Mouse (Mus musculus) liver, embryonic 16.5 days (tissue): ENCODE data around the gene Tubb4a. TPM values are rescaled to one million over a fixed set of nuclear protein-coding genes. Genes with fewer than 3 reads are reported as not detected.

ENCODE experiments used
- polyA plus RNA-seq: library from polyadenylated mRNA; unstranded; fragments of >200 nt; fragmentation: Nextera tagmentation; extraction: Ambion mirVana; gene quantifications from 2 replicates; pipeline ENCODE4 v1.2.1, GENCODE M21; 2015

Gene Tubb4a
- polyA plus RNA-seq, 1 experiment from 2014 or later: 0.60 TPM

Other genes with a start within 250 kb of the Tubb4a start
- not detected in 2 replicates for gene Acsbg2, start 213.3 kb downstream of the Tubb4a start, polyA plus RNA-seq
- 0.02 and 0.05 TPM in 2 replicates for gene 1700061G19Rik, start 212.3 kb downstream of the Tubb4a start, polyA plus RNA-seq
- 6.2 and 7.6 TPM in 2 replicates for gene Mllt1, start 152.4 kb downstream of the Tubb4a start, polyA plus RNA-seq
- not detected in 2 replicates for gene Acer1, start 105.7 kb downstream of the Tubb4a start, polyA plus RNA-seq
- gene Clpp, start 97.5 kb downstream of the Tubb4a start, polyA plus RNA-seq: 62.4 and 62.7 TPM in 2 replicates
- gene Alkbh7, start 90.4 kb downstream of the Tubb4a start, polyA plus RNA-seq: 15.9 and 19.6 TPM in 2 replicates
- gene Pspn, start 87.8 kb downstream of the Tubb4a start, polyA plus RNA-seq: not detected in 2 replicates
- gene Gtf2f1, start 76.5 kb downstream of the Tubb4a start, polyA plus RNA-seq: 45.4 and 47.0 TPM in 2 replicates
- 0.13 and 0.21 TPM in 2 replicates for gene Gm17949, start 76.3 kb downstream of the Tubb4a start, polyA plus RNA-seq
- gene Khsrp, start 56.3 kb downstream of the Tubb4a start, polyA plus RNA-seq: 9.6 and 11.1 TPM in 2 replicates
- not detected in 2 replicates for gene Slc25a41, start 46.1 kb downstream of the Tubb4a start, polyA plus RNA-seq
- gene Crb3, start 28.7 kb downstream of the Tubb4a start, polyA plus RNA-seq: 12.1 and 13.1 TPM in 2 replicates
- 4.4 and 7.0 TPM in 2 replicates for gene Slc25a23, start 27.9 kb downstream of the Tubb4a start, polyA plus RNA-seq
- gene Dennd1c, start 9.3 kb downstream of the Tubb4a start, polyA plus RNA-seq: 4.0 and 4.3 TPM in 2 replicates
- gene Tnfsf9, start 17.5 kb upstream of the Tubb4a start, polyA plus RNA-seq: 0.48 and 0.67 TPM in 2 replicates
- gene Cd70, start 62.0 kb upstream of the Tubb4a start, polyA plus RNA-seq: not detected in 2 replicates
- 1.3 and 1.4 TPM in 2 replicates for gene Tnfsf14, start 106.4 kb upstream of the Tubb4a start, polyA plus RNA-seq
- 494 and 609 TPM in 2 replicates for gene C3, start 140.4 kb upstream of the Tubb4a start, polyA plus RNA-seq
- 11.4 and 12.6 TPM in 2 replicates for gene Gpr108, start 160.7 kb upstream of the Tubb4a start, polyA plus RNA-seq
- gene Trip10, start 161.7 kb upstream of the Tubb4a start, polyA plus RNA-seq: 10.4 TPM in 2 replicates
- gene Vav1, start 191.3 kb upstream of the Tubb4a start, polyA plus RNA-seq: 13.7 and 14.4 TPM in 2 replicates